Mouse (Mus musculus) kidney, embryonic 14.5 days (tissue): Measurements from ENCODE around the gene Igfn1. TPM values are rescaled to one million over a fixed set of nuclear protein-coding genes. Genes with fewer than 3 reads are reported as not detected.
A peak's percentile ranks its signal among the peaks of the same experiment; 100 is the strongest.

Experiments used
- ATAC-seq: fragments of 200-750 bp; cut with Nextera tagmentation; 2 replicates; pipeline ENCODE4 v1.8.0; 2017; ENCODE audit warnings: moderate number of reproducible peaks, mild to moderate bottlenecking, moderate TSS enrichment, moderate library complexity; ENCODE audit not compliant: low FRiP score, low TSS enrichment
- H3K27ac ChIP-seq: fragments of 300-500 bp; sonication (generic); 2 replicates; pipeline ENCODE4 v1.5.1; 2014; ENCODE audit warnings: low read depth, mild to moderate bottlenecking, low read length, moderate library complexity, mixed read lengths
- H3K27me3 ChIP-seq: fragments of 300-500 bp; sonication (generic); 2 replicates; pipeline ENCODE4 v1.6.1; 2014; ENCODE audit warnings: mild to moderate bottlenecking, low read length; ENCODE audit not compliant: control insufficient read depth, insufficient read depth
- H3K36me3 ChIP-seq: fragments of 300-500 bp; sonication (generic); 2 replicates; pipeline ENCODE4 v1.6.1; 2014; ENCODE audit warnings: low read length, mixed read lengths; ENCODE audit not compliant: control insufficient read depth, insufficient read depth
- H3K4me1 ChIP-seq: fragments of 300-500 bp; sonication (generic); 2 replicates; pipeline ENCODE4 v1.6.1; 2014; ENCODE audit warnings: low read length, mixed read lengths; ENCODE audit not compliant: control insufficient read depth, insufficient read depth
- H3K4me2 ChIP-seq: fragments of 300-500 bp; sonication (generic); replicated peaks from 2 replicates; pipeline ENCODE4 v1.6.1; 2014; ENCODE audit warnings: low read depth, mild to moderate bottlenecking, low read length
- H3K4me3 ChIP-seq: fragments of 300-500 bp; sonication (generic); 2 replicates; pipeline ENCODE4 v1.5.1; 2014; ENCODE audit warnings: mild to moderate bottlenecking, low read length
- H3K9ac ChIP-seq: fragments of 300-500 bp; sonication (generic); 2 replicates; pipeline ENCODE4 v1.6.1; 2014; ENCODE audit warnings: low read depth, mild to moderate bottlenecking, low read length, moderate library complexity
- H3K9me3 ChIP-seq: fragments of 300-500 bp; sonication (generic); 2 replicates; pipeline ENCODE4 v1.6.1; 2016; ENCODE audit warnings: low read length; ENCODE audit not compliant: control insufficient read depth
- WGBS: fragments of 180-500 bp; shearing (Covaris S2); extraction: QIAGEN DNeasy Blood & Tissue Kit; methylation state at CpG from one replicate; pipeline ENCODE4 v1.1.7; 2014; 5-methylcytosine and 5-hydroxymethylcytosine counted together
- polyA plus RNA-seq: library from polyadenylated mRNA; unstranded; fragments of >200 nt; fragmentation: Nextera tagmentation; extraction: Ambion mirVana; gene quantifications from 2 replicates; pipeline ENCODE4 v1.2.1, GENCODE M21; 2014

Igfn1 gene
- polyA plus RNA-seq, 1 experiment from 2014 or later = not detected

- H3K27ac ChIP-seq = no peak overlapping the region
- H3K4me3 ChIP-seq = no peak overlapping the region
- no peaks in the 10 kb centered on the region for H3K9me3 ChIP-seq
- no peaks in the 10 kb centered on the region for H3K4me1 ChIP-seq
- H3K9ac ChIP-seq = no peak overlapping the region
- 44% methylated on average over 4 of the region's 4 CpGs for WGBS
- no peak overlapping the region for H3K4me2 ChIP-seq
- peaks cover 2% of the 10 kb centered on the region; the same call in 1 of the 2 replicates for H3K27me3 ChIP-seq
- ATAC-seq = peak; percentile 28; the same call in 1 of the 2 replicates
- no peaks in the 10 kb centered on the region for H3K36me3 ChIP-seq
Measured at GRCm38 (mm10) chr1:135958483-135958882, 47.7 kb downstream of the Igfn1 start.

GRCm38 (mm10) chr1:135948871-135949270 is 57.3 kb downstream of the Igfn1 start:
- H3K4me3 ChIP-seq = no peak overlapping the region
- H3K9ac ChIP-seq = no peak overlapping the region
- 72% methylated on average over 2 of the region's 2 CpGs for WGBS
- H3K27ac ChIP-seq = no peak overlapping the region
- no peaks in the 10 kb centered on the region for H3K27me3 ChIP-seq
- no peak for ATAC-seq
- H3K4me1 ChIP-seq = no peaks in the 10 kb centered on the region
- no peaks in the 10 kb centered on the region for H3K36me3 ChIP-seq
- H3K4me2 ChIP-seq = no peak overlapping the region
- H3K9me3 ChIP-seq = no peaks in the 10 kb centered on the region

DNA sequence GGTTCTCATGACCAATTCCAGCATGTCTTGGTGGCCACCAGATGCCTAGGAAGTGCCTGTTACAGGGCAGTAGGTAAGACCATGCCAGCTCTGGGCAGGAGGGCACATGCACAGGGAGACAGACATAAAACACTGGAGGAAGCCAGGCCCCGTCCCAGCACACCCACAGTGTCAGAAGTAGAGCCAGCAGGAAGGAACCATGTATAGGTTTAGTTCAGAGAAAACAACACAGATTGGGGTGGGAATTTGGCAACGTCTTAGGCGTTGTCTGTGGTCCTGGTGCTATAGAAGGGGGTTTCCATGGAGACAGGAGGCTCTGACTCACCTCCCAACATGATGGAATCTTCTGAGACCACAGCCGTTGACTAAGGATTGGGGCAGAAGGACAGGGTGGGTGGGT is 59.9 kb downstream of the Igfn1 start:
- no peak overlapping the region for H3K27ac ChIP-seq
- no peaks in the 10 kb centered on the region for H3K4me1 ChIP-seq
- WGBS = 61% methylated on average over 4 of the region's 4 CpGs
- no peak overlapping the region for H3K4me2 ChIP-seq
- H3K36me3 ChIP-seq = no peaks in the 10 kb centered on the region
- ATAC-seq = no peak
- H3K9me3 ChIP-seq = no peaks in the 10 kb centered on the region
- no peaks in the 10 kb centered on the region for H3K27me3 ChIP-seq
- no peak overlapping the region for H3K4me3 ChIP-seq
- no peak overlapping the region for H3K9ac ChIP-seq

GRCm38 (mm10) chr1:135945711-135946110 is 60.4 kb downstream of the Igfn1 start:
- 0 out of 2 replicates have a peak, but pooled peaks have one; percentile 22 for ATAC-seq
- H3K4me2 ChIP-seq = no peak overlapping the region
- H3K9me3 ChIP-seq = no peaks in the 10 kb centered on the region
- H3K9ac ChIP-seq = no peak overlapping the region
- no peaks in the 10 kb centered on the region for H3K4me1 ChIP-seq
- WGBS = 7% methylated on average over 7 of the region's 7 CpGs
- no peak overlapping the region for H3K27ac ChIP-seq
- H3K27me3 ChIP-seq = no peaks in the 10 kb centered on the region
- no peak overlapping the region for H3K4me3 ChIP-seq
- H3K36me3 ChIP-seq = no peaks in the 10 kb centered on the region

- Histone ChIP-seq H3K4me2 (no peak overlapping the region; the same call in 1 of the 2 replicates), H3K9me3 (no peaks in the 10 kb centered on the region), H3K4me1 (no peaks in the 10 kb centered on the region), H3K4me3 (no peak overlapping the region), H3K27me3 (no peaks in the 10 kb centered on the region), H3K9ac (no peak overlapping the region), H3K36me3 (no peaks in the 10 kb centered on the region), H3K27ac (no peak overlapping the region)
- 44% methylated on average over 12 of the region's 12 CpGs for WGBS
- ATAC-seq = peak; percentile 75
Measured at GRCm38 (mm10) chr1:135944526-135945259, 61.4 kb downstream of the Igfn1 start.

DNA sequence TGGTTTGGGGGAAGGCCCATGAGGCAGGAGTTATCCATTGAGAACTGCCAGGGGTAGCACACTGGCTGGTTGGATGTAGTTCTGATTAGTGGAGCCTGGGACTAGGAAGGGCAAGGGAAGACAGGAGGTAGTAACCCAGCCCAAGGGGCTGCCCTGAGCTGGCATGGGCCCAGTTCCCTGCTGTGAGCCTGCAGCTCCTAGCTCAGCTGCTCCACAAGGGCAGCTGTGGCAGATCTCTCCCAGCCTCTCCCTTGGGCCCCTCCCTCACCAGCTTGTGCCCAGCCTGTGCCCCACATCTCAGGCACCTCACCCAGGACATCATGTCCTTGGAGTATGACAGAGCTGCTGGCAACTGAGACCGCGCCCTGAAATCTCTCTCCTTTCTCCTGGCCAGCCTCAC is 62.4 kb downstream of the Igfn1 start:
- Histone ChIP-seq H3K4me2 (no peak overlapping the region), H3K4me1 (no peaks in the 10 kb centered on the region), H3K9me3 (no peaks in the 10 kb centered on the region), H3K27me3 (no peaks in the 10 kb centered on the region), H3K4me3 (no peak overlapping the region), H3K9ac (no peak overlapping the region), H3K27ac (no peak overlapping the region), H3K36me3 (no peaks in the 10 kb centered on the region)
- no peak for ATAC-seq
- WGBS = 94% methylated on average over 2 of the region's 2 CpGs

GRCm38 (mm10) chr1:135942116-135942515 is 64.0 kb downstream of the Igfn1 start:
- no peak overlapping the region for H3K4me3 ChIP-seq
- H3K9me3 ChIP-seq = no peaks in the 10 kb centered on the region
- no peak overlapping the region for H3K27ac ChIP-seq
- no peaks in the 10 kb centered on the region for H3K27me3 ChIP-seq
- 49% methylated on average over 7 of the region's 7 CpGs for WGBS
- no peaks in the 10 kb centered on the region for H3K4me1 ChIP-seq
- no peak overlapping the region for H3K9ac ChIP-seq
- H3K4me2 ChIP-seq = no peak overlapping the region
- ATAC-seq = no peak
- H3K36me3 ChIP-seq = no peaks in the 10 kb centered on the region

- no peak for ATAC-seq
- H3K4me3 ChIP-seq = no peak overlapping the region
- 73% methylated on average over 6 of the region's 6 CpGs for WGBS
Measured at GRCm38 (mm10) chr1:135941259-135942006, 64.7 kb downstream of the Igfn1 start.

GRCm38 (mm10) chr1:135936091-135936490 is 70.1 kb downstream of the Igfn1 start:
- no peaks in the 10 kb centered on the region for H3K4me1 ChIP-seq
- no peak overlapping the region for H3K4me3 ChIP-seq
- no peak overlapping the region for H3K27ac ChIP-seq
- 38% methylated on average over 1 of the region's 1 CpGs for WGBS
- ATAC-seq = no peak
- no peaks in the 10 kb centered on the region for H3K27me3 ChIP-seq
- no peaks in the 10 kb centered on the region for H3K9me3 ChIP-seq
- H3K36me3 ChIP-seq = no peaks in the 10 kb centered on the region
- no peak overlapping the region for H3K9ac ChIP-seq
- no peak overlapping the region for H3K4me2 ChIP-seq

More at GRCm38 (mm10) chr1:135941259-135942006, 64.7 kb downstream of the Igfn1 start:
- no peaks in the 10 kb centered on the region for H3K27me3 ChIP-seq
- H3K27ac ChIP-seq = no peak overlapping the region
- no peaks in the 10 kb centered on the region for H3K36me3 ChIP-seq
- H3K9me3 ChIP-seq = no peaks in the 10 kb centered on the region
- H3K4me2 ChIP-seq = no peak overlapping the region
- no peak overlapping the region for H3K9ac ChIP-seq
- H3K4me1 ChIP-seq = no peaks in the 10 kb centered on the region
